Mouse (Mus musculus) T-cell, adult 2 months (primary cell): ENCODE results near the gene Clca3a1.

ENCODE experiments used
- DNase-seq: peaks from one replicate; pipeline ENCODE4 v3.0.0; 2022; ENCODE audit warnings: low spot score

The Clca3a1 gene

GRCm38 (mm10) chr3:144679701-144680159, 81.0 kb downstream of the Clca3a1 start:
- DNase-seq, result no peak
